Mouse (Mus musculus): ENCODE results near the gene Ctdspl.

DNA sequence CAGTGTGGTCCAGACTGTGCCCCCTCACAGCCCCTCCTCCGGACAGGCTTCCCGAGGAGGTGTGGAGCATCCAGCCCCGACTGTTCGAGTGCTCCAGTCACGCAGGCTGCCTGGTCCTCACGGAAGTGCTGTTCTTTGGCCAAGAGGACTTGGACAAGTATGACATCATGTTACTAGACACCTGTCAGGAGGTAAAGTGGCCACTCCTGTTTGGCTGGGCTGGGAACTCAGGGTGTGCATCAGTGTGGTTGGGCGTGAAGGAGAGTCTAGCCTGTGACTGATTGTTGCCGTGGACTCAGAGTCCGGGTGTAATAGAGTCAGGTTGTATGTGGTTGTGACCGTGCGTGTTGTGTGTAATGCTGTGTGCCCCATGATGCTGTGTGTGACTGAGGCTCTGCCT, 142.0 kb downstream of the Ctdspl start:
- TF ChIP-seq CTCF (conservative IDR thresholded peaks at IDR 0.05; ENCODE audit: low read length), result no peak
- no peak for TF ChIP-seq NANOG (IDR thresholded peaks at IDR 0.05; ENCODE audit: borderline replicate concordance, low read length)

Data from E14TG2a.4 (cell line).